Mouse (Mus musculus): Measurements from ENCODE around the gene C87436.

C87436 gene

DNA sequence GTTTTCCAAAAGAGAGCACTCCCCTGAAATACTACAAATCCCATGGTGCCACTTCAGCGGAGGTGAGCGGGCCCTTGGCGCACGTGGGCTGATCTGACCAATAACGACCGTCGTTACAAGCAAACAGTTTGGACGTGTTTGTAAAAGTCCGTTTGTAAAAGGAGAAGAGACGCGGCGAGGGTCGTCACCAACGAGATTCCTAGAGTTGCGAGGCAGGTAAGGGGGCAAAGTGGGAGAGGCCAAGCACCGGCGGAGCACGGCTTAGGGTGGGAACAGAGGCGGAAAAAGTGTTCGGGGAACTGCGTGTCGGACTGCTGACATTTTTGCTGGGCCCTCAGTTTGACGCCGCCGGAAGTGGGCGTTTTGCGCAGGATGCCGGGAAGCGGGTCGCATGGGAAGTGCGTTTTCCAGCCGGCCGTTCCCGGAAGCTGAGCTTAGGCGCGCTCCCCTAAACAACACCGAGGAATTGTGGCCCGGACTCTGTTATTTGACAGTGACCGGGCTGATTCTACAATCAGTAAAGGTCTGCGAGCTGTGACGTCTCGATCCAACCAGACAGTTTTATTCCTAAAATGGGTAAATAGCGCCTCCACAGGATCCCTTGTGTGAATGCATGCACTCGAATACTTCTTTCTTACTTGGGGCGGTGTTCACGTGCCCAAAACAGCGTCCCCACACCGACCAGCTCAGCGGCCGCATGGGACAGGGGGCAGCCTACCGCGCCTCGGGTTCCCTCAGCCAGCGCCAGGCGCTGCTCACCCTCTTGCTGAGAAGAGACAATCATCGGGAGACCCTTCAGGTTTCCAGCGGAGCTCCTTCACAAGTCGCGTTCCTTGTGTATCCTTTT, at the start of gene C87436:
C87436 (plus strand) TSS at position 103 of the 847 bp plus-strand sequence.
- peak; percentile 96 for DNase-seq

DNA sequence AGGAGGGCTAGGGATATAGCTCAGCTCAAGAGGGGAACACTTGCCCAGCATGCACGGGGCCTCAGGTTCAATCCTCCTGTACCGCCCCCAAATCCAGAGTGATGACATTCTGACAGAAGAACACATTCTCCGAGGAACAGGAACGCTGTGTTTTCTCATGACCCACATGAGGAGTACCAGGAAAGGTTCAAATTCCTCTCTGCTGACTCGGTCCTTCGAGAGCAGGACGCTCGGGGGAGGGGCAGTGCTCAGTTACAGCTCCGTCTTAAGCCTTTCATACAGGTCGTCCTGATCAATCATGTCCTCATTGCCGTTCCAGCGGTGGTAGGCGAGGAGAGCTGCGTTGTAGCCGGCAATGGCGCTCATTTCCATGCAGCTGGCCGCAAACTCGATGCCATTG, 49.7 kb upstream of the C87436 start:
- DNase-seq, result no peak

DNA sequence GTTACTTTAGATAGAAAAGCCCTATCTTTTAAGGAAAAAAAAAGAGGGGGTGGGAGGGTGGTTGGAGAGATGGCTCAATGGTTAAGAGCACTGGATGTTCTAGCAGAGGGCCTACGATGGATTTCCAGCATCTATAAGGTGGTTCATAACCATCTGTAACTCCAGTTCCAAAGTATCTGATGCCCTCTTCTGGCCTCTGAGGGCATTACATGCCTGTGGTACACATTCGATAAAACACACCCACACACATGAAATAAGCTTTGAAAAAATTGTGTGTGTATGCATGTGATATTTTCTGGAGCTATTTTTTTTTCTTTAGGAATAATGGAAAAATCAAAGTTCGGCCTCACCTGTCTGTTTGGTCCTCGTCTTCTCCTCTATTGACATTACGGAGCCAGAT, 46.8 kb upstream of the C87436 start:
- DNase-seq, result no peak

DNA sequence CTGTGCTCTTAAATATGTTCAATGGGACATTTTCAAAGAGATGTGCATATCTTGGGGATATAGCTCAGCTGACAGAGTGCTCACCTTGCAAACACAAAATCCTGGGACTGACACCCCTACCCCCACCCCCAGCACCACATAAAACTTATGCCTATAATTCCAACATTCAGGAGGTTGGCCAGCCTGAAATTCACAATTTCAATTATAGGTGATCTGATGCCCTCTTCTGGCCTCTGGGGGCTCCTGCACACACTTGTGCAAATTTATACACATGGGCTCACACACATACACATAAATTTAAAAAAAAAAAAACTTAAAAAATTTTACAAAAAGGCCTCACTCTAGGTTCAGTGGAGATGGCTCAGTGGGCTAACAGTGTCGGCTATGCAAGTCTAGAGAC, 45.0 kb upstream of the C87436 start:
- DNase-seq, result no peak

DNA sequence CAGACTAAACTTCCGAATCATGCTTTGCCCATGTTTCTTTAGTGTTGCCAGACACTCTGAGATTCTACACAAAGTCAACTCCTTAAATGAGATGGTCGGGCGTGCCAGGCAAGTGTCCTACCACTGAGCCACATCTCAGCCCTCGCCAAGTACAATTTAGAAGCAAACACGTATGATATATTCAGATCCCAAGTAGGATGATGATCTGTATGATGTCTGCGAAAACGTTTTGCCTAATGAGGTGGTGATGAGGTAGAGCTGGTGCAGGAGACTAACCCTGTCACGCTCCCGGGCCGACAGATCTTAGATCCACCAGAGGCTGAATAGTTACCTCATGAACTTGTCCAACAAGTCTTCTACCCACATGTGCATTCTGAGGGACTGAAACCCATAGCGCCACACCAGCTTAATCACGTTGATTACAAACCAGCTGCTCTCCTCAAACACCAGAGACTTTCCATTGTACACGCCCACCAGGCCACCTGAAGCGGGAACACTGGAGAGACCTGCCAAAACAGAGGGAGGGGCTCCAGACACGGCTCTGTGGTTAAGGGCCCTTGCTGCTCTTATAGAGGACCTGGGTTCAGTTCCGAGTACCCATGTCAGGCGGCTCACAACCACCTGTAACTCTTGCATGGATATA, 44.0 kb upstream of the C87436 start:
- DNase-seq, result no peak

DNA sequence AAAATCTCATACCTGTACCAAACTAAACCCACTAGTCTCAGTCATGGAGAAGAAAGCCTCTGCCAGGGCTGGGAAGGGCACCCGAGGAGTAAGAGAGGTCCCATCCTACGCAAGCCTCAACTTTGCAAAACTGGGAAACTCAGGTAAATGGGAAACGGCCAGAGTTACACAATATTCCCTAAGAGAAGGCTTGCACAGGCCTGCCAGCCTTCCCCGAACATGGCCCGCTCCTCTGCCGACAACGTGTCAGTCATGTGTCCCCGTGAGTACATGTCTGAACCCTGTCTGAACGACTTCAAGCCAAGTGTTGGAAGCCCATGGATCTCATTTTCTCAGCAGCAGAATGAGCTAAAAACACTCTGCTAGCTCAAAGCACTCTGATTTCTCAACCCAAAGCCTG, 43.2 kb upstream of the C87436 start:
- DNase-seq, result no peak

DNA sequence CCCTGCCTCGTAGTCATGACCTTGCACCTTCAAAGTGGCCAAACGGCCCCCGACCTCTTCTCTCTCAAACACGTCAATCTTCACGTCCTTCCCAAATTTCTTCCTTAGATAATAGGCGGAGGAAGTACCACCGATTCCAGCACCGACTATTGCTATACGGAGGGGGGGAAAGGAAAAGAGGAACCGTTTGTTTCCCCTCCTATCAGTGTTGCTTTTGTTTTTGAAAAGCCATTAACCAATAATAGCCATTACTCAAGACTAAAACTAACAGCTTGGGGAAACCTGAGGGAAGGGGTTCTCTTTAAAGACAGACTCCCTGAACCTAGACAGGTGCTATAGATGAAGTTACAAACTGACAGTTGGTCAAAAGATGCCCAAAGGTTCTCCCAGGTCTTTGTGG, 42.2 kb upstream of the C87436 start:
- no peak for DNase-seq

DNA sequence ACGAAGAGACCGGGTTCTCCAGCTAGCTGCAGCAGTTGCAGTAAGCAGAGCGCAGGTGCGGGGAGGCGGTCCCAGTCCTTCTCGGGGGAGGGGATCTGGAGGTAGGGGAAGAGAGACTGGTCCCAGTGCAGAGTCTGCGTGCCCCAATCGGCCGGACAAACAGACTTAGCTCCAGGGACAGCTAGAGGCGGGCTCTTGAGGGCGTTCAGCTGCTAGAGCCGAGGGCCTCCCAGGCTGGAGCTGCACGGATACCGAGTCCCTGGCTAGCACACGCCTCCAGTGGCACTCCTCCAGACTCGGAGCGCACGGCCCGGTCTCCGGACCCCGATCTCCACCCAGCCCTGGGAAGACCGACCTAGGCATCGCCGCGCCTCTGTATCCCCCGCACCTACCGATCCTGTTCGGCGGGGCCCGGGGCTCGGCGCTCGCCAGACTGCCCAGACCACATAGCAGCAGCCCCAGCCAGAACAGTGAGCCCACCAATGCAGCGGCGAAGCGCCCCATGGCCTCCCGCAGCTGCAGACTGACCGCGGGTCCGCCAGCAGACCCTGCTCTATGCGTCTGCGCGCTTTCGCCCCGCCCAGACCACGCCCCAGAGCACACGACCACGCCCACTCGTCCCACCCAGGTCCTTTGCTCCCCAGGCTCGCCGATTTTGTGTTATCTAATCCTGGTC, 41.5 kb upstream of the C87436 start, which contains the start of gene Pcyox1:
Pcyox1 (minus strand) TSS at position 574 of the 676 bp plus-strand sequence.
- DNase-seq, result peak; percentile 91

DNA sequence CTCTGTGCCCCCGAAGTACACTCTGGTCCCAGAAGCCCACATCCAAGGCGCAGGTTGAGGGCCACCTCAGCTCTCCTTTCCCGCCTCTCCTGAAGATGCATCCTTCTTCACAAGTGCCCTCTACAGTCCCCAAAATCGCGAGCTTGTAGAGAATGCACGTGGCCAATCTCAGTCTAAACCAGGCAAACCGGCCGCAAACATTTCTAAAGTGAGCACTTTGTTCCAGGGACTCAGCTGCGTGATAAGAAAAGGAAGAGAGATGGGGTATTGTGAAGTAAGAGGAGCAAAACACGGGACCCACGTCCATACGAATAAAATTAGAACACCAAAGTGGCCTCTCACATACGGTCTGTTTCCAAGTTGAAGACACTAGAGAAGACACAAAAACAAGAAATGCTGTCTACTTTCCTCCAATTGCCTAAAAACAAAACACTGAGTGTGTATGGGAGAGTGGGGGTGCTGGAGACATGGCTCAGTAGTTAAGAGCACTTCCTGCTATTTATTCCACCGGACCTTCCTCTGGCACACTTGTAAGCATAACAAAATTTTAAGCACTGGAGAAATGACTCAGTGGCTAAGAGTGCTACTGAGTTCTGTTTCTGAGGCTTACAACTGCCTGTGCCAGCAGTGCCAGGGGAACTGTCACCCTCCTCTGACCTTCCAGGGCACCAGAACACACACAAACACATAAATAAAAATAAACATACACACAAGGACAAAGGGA, 40.8 kb upstream of the C87436 start:
- peak; percentile 16 for DNase-seq

DNA sequence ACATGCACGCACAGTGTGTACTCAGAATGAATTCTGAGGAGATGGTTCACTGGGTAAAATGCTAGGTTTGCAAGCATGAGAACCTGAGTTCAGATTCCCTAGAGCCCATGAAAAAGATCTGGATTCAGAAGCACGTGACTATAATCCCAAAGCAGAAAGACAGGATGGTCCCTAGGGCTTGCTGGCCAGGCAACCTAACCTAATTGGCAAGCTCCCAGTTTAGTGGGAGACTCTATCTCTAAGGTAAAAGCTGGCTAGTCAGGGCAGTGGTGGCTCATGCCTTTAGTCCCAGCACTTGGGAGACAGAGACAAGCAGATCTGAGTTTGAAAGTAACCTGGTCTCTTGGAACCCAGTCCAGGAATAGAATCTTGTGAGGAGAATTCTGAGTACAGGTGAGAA, 39.2 kb upstream of the C87436 start:
- DNase-seq, result no peak

DNA sequence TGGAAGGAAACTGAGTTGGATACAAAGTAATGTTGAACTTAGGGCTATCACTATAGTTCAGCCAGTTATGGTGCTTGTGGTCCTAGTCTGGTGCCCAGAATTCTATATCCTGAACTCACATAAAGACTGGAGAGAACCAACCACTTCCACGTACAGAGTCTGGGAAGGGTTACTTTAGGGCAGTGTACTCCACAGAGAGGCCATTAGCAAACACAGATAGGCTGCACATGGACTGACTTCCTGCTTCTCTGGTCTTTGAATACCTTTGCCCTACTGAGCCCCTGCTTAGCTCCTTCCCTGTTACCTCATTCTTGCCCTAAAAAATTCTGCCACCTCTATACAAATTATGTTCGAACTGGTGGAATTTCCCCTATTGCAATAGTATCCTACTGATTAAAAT, 38.2 kb upstream of the C87436 start:
- DNase-seq, result no peak

DNA sequence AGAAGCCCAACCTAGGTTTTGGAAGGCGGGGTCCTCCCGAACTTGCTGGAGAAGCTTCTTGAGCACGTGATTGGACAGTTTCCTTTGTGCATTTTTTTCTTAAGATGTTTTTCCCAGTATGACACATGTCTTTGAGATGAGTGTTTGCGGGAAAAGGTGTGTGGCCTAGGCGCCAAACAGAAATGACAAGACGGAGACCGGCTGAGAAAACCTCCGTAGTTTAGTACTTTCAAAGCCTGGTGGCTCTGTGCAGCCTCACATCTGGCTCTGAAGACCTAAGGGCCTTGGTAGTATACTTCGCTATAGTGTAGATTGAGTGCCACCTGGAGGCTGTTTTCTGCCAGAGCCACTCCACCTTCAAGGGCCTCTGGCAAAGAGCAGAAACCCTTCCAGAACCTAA, 37.2 kb upstream of the C87436 start:
- peak; percentile 96 for DNase-seq

DNA sequence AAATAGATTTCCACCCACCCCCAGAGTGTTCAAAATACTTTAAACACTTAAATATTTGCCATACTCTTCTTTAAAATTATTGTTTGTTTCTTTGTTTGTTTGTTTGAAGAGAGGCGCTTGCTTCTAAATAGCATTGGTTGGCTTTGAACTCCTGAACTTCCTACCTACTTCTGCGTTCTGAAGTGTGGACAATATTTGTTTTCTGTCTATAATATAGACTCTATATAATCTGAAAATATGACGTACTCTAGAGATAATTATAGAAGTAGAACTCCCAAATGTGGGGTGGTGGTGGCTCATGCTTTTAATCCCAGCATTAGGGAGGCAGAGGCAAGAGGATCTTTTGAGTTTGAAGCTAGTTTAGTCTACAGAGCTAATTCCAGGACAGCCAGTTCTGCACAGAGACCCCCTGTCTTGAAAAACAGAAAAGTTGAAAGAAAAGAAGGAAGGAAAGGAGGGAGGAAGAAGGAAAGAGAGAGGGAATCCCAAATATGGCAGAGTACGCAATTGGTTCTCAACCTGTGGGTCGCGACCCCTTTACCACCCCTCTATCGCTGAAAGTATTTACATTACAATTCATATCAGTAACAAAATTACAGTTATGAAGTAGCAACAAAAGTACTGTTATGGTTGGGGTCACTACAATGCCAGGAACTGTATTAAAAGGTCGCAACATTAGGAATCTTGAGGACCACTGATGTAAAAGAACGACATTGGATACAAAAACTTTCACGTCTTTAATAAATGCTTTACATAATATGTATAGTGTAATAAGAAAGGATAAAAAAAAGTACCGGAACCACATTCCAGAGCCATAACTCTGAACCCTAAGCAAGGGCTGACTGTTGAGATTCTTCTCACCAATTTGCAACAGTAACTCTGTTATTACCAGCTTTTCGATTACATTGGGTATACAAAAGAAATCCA, 35.2 kb upstream of the C87436 start:
- DNase-seq, result no peak

DNA sequence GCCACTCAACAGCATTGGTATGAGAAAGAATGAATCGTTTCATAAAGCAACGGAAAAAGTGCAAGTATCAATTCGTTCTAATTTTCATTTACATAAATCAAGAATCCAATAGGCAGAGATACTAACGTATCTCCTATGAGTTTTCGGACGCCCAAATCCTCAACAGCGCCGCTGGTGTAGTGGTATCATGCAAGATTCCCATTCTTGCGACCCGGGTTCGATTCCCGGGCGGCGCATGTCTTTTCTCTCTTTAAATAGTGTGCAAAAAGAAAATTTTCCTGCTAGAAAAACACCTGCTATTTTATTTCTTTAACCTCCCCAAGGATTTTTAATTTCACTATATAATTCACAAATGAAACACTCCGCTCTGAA, 34.5 kb upstream of the C87436 start:
- peak; percentile 93 for DNase-seq

DNA sequence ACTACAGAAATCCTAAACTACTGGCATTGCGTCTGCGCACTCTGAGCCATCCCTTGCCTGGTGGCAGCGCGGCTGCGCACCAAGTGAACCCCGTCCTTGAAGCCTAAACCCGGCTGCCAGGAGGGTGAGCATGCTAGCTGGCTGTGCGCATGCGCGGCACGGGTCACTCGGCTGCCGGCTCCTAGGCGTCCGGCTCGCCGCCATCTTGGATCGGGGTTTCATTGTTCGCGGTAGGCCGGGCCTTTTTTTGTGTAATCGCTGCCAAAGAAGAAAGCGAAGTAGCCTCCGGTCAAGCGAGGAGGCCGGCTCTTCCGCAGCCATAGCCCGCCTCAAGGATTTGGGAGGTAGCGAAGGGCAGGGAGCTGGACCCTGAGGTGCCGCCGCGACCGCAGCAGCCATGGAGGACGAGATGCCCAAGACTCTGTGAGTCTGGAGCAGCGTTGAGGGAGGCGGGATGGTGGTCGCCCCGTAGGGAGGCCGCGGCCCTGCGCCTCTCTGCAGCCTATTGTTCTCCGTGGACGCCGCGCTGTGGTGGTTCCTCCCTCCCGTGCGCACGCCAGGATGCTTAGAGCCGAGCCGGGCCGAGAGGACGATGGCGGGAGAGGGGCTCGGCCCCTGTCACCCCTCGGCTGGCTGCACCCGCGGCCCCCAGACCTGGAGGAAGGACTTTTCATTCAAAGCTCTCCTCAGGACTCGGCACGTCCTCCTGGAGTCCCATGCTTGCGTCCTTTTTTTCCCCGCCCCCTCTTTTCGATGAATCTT, 33.9 kb upstream of the C87436 start, which contains the start of gene Tia1:
Tia1 (plus strand) TSS at position 120 of the 762 bp plus-strand sequence.
- DNase-seq, result peak; percentile 97

DNA sequence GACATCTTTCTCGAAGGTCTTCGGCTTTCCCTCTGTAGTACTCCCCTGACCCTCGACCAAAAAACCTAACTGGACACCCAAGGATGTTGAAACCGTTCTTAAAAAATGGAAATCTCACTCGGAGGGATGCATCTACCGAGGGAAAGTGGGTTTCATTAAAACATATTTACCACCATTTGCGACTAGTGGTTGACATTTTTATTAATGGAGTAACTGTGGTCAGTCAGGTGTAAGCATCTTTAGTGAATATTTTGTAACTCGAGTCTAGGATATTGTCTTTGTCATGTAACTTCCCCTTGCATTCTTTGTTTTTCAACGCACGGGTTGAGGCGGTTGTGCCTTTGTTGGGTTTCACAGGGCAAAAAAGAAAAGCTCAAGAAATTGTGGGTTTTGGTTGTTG, 33.2 kb upstream of the C87436 start:
- no peak for DNase-seq

DNA sequence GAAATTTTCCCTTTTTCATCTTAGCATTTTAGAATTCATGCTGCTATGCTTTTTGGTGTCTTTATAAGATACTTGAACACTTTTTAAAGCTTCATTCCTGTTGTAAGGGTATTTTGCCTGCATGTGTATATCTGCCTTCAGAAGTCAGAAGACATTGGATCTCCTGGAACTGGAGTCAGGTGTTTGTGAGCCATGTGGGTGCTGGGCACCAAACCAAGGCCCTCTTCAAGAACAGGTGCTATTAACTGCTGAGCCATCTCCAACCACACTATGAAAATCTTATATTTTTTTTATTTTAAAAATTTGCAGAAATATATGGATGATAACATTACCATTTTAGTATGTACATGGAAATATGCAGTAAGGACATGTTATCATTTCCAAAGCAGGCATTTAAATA, 31.9 kb upstream of the C87436 start:
- no peak for DNase-seq

DNA sequence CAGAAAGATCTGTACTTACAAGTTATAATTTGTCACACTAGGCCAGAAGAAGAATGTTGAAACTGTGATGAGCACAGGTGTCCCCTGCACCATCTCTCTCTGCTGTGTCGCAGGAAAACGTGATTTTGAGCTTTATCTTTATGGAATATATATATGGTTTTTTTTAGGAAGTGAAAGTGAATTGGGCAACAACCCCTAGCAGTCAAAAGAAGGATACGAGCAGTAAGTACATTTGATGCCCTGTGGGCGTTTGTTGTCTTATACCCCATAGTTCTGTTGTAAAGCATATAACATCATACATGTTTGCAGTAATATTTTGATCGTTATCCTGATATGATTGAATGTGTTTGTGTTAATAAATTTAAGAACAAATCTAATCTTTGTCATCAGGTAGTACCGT, 19.5 kb upstream of the C87436 start:
- no peak for DNase-seq

DNA sequence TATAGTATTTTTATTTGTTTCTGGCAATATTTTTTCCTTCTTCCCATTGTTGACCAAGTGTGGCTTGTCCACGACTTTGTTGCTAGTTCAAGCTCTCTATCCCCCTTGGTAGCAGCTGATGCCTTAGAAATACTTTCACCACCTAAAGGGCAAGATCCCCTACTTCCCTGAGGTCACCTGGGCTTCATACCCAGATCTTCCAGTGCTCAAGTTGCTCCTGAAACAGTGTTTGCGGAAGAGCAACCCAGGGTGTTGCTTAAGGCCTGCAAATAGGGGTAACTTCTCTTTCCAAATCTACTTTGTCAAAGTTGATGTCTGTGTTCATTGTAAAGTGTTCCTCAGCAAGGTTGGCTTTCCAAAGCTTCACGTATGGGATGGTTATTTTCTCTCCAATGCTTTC, 18.9 kb upstream of the C87436 start:
- no peak for DNase-seq

DNA sequence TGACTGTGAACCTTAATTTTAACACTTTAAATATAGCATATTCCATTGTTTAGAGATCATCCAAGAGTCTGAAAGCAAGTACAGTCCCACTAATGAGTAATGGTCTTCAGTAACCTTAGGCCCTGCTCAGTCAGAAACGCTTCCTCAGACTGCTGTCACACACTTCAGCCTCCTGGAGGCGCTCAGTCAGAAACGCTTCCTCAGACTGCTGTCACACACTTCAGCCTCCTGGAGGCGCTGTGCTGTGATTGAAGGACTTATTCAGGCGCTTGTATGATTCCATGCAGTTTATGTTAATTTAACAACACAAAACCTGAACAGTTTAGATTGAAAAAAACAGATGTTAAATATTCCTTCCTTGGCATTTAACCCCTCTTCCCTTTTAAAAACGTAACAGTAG, 17.7 kb upstream of the C87436 start:
- DNase-seq, result no peak

DNA sequence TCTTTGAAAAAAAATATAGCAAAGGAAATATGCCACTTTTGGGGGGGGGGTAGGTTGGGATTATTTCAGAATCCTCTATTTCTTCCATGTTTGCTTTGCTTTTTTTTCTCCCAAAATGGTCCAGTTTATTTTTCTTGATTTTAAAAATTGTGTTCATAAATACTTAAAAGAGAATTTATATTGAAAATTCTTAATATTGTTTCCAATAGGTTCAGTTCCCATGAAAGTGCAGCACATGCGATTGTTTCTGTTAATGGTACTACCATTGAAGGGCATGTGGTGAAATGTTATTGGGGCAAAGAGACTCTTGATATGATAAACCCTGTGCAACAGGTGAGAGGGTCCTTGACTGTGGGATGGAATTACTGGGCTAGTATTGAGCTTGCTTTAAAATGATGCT, 11.8 kb upstream of the C87436 start, which contains the start of gene Gm44790:
Gm44790 (plus strand) TSS at position 301 of the 400 bp plus-strand sequence.
- no peak for DNase-seq
